Comparison of ENCODE assay signal across 19 mouse cellular contexts in the genomic region with DNA sequence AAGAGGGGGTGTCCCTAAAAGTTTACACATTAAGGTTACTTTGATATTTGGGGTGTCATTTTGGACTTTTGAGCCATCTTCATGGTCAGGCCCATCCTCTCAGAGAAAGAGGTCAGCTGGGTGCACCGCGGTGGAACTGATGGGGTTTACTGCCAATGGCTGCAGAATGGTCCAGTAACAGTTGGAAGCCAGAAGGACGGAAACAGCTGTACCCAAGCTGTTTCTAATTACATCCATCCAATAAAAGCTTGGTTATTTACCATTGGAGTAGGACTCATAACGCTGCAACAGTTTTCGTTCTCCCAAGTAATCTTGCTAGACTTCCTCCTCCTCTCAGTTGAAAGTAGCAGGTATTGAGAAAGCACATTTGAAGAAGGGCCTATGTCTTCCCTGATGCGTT.
DNase-seq lines count a peak whose midpoint lies in the region; ATAC-seq lines count a peak whose summit lies in the region.
"Had no signal": no experiment of that assay in that cellular context is flagged by ENCODE, and none has a peak within 500 bp of the region (broad histone marks: within the 10 kb centered on the region; RNA-seq: fewer than 3 reads in every experiment).

No protein-coding gene starts in this region.

- H3K36me3 ChIP-seq in hindbrain, embryonic 11.5 days (ENCODE audit: control insufficient read depth, insufficient read depth, low read length) = no peaks in the 10 kb centered on the region
- no peaks in the 10 kb centered on the region for H3K36me3 ChIP-seq in hindbrain, embryonic 16.5 days (ENCODE audit: control insufficient read depth, insufficient read depth, low read length)
- H3K36me3 ChIP-seq in limb, embryonic 12.5 days = no peaks in the 10 kb centered on the region
- H3K36me3 ChIP-seq: forebrain, embryonic 15.5 days; hindbrain, embryonic 10.5 days; midbrain, embryonic 12.5 days had no signal

- H3K4me3 ChIP-seq in hindbrain, embryonic 11.5 days (ENCODE audit: low read depth, low read length) = no peak overlapping the region
- H3K4me3 ChIP-seq in hindbrain, embryonic 16.5 days (ENCODE audit: low read length) = no peak overlapping the region
- H3K4me3 ChIP-seq in limb, embryonic 12.5 days (replicated peaks) = no peak overlapping the region
- H3K4me3 ChIP-seq: forebrain, embryonic 15.5 days; hindbrain, embryonic 10.5 days; midbrain, embryonic 12.5 days had no signal

- no peaks in the 10 kb centered on the region for H3K27me3 ChIP-seq in hindbrain, embryonic 11.5 days (ENCODE audit: control insufficient read depth, insufficient read depth, low read length)
- no peaks in the 10 kb centered on the region for H3K27me3 ChIP-seq in hindbrain, embryonic 16.5 days (replicated peaks; ENCODE audit: control insufficient read depth, insufficient read depth, low read length)
- no peaks in the 10 kb centered on the region for H3K27me3 ChIP-seq in limb, embryonic 12.5 days
- H3K27me3 ChIP-seq: forebrain, embryonic 15.5 days; midbrain, embryonic 12.5 days had no signal

- DNase-seq in embryo, embryonic 10.5 days (ENCODE audit: low spot score) = peak; percentile 18
- no peak for DNase-seq in embryo, embryonic 10 days (ENCODE audit: low spot score)
- DNase-seq in hindbrain, embryonic 11.5 days (ENCODE audit: low spot score) = peak; percentile 1
- DNase-seq in forelimb bud, embryonic 11.5 days (ENCODE audit: low read depth, low spot score) = peak; percentile 65
- DNase-seq in spleen, postnatal 36 days (ENCODE audit: low spot score in 2 of 2) = no peak
- DNase-seq in thymus, adult 18-20 months = no peak
- DNase-seq: kidney, postnatal 36 days; layer of hippocampus, postnatal 36 days; liver; lung, adult 18-20 months; lung, postnatal 4 days; right cerebral cortex, adult 18-20 months had no signal

- no peaks in the 10 kb centered on the region for H3K4me1 ChIP-seq in hindbrain, embryonic 11.5 days (replicated peaks; ENCODE audit: control insufficient read depth, insufficient read depth, low read length)
- no peaks in the 10 kb centered on the region for H3K4me1 ChIP-seq in hindbrain, embryonic 16.5 days (ENCODE audit: control insufficient read depth, insufficient read depth, low read depth, low read length)
- peaks cover 16% of the 10 kb centered on the region for H3K4me1 ChIP-seq in limb, embryonic 12.5 days (replicated peaks)
- H3K4me1 ChIP-seq: forebrain, embryonic 15.5 days; hindbrain, embryonic 10.5 days; midbrain, embryonic 12.5 days had no signal

- H3K9me3 ChIP-seq in hindbrain, embryonic 11.5 days (ENCODE audit: control insufficient read depth, low read length) = no peaks in the 10 kb centered on the region
- H3K9me3 ChIP-seq in hindbrain, embryonic 16.5 days (ENCODE audit: control insufficient read depth, low read length) = no peaks in the 10 kb centered on the region
- H3K9me3 ChIP-seq in limb, embryonic 12.5 days = no peaks in the 10 kb centered on the region
- H3K9me3 ChIP-seq: forebrain, embryonic 15.5 days; hindbrain, embryonic 10.5 days; midbrain, embryonic 12.5 days had no signal

- no peak overlapping the region for H3K4me2 ChIP-seq in hindbrain, embryonic 11.5 days (replicated peaks; ENCODE audit: low read depth, low read length)
- H3K4me2 ChIP-seq in hindbrain, embryonic 16.5 days (ENCODE audit: low read length) = no peak overlapping the region
- H3K4me2 ChIP-seq in limb, embryonic 12.5 days = 0 out of 2 replicates have a peak overlapping the region, but pooled peaks have one; percentile 9
- H3K4me2 ChIP-seq: forebrain, embryonic 15.5 days; midbrain, embryonic 12.5 days had no signal

- 73% methylated on average over 6 of the region's 6 CpGs for WGBS in hindbrain, embryonic 11.5 days
- WGBS in hindbrain, embryonic 16.5 days = 82% methylated on average over 6 of the region's 6 CpGs
- 21% methylated on average over 6 of the region's 6 CpGs for WGBS in limb, embryonic 12.5 days

- ATAC-seq in hindbrain, embryonic 11.5 days (ENCODE audit: low FRiP score) = no peak
- ATAC-seq in hindbrain, embryonic 16.5 days = no peak
- ATAC-seq in limb, embryonic 12.5 days (ENCODE audit: insufficient number of reproducible peaks, insufficient read depth, low FRiP score, low TSS enrichment, low read depth) = peak; percentile 56; the same call in 1 of the 2 replicates
- ATAC-seq: forebrain, embryonic 15.5 days; intestine, embryonic 16.5 days; Patski had no signal

- no peak overlapping the region for H3K9ac ChIP-seq in hindbrain, embryonic 11.5 days (ENCODE audit: low read depth, low read length)
- no peak overlapping the region for H3K9ac ChIP-seq in hindbrain, embryonic 16.5 days (ENCODE audit: low read depth, low read length)
- H3K9ac ChIP-seq in limb, embryonic 12.5 days (replicated peaks) = no peak overlapping the region
- H3K9ac ChIP-seq: forebrain, embryonic 15.5 days; midbrain, embryonic 12.5 days had no signal

- H3K27ac ChIP-seq in hindbrain, embryonic 11.5 days (ENCODE audit: low read depth, low read length) = no peak overlapping the region
- H3K27ac ChIP-seq in hindbrain, embryonic 16.5 days (ENCODE audit: low read depth, low read length) = no peak overlapping the region
- H3K27ac ChIP-seq in limb, embryonic 12.5 days = peak overlapping the region; percentile 24; the same call in 1 of the 2 replicates
- H3K27ac ChIP-seq: forebrain, embryonic 15.5 days; hindbrain, embryonic 10.5 days; midbrain, embryonic 12.5 days had no signal

Comparison
In these comparisons a context has a peak if more than half of its experiments do, and no peak if none do; other contexts are left out.
1. DNase-seq: peak in embryo, embryonic 10.5 days (single experiment), hindbrain, embryonic 11.5 days (single experiment) and forelimb bud, embryonic 11.5 days (single experiment); none in embryo, embryonic 10 days (single experiment), spleen, postnatal 36 days (0 of 2) and thymus, adult 18-20 months (0 of 2).